Mouse (Mus musculus): Measurements from ENCODE around the gene Fgfr2.
A peak's percentile ranks its signal among the peaks of the same experiment; 100 is the strongest.

Fgfr2 gene

DNA sequence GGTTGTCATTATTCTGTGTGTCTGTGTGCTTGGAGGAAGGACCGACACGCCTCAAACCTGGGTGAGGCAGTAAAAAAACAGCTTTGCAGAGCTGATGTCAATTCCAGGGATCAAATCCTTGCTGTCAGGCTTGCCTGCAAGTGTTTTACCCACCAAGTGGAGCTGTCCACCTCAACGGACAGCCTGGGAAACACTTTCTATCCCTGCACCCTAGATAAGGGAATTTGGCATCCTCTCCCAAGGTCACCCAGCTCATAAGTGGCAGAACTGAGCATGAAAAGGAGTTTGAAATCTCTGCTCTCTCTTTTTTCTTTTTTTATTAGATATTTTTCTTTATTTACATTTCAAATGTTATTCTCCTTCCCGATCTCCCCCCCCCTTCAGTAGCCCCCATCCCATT, 1312.2 kb downstream of the Fgfr2 start:
- no peaks in the 10 kb centered on the region for H3K36me3 ChIP-seq (ENCODE audit: control insufficient read depth, insufficient read depth, low read length, poor library complexity, severe bottlenecking)
- DNase-seq (ENCODE audit: low read depth, low spot score), result no peak
- H3K27me3 ChIP-seq (ENCODE audit: control insufficient read depth, insufficient read depth, low read length, poor library complexity, severe bottlenecking), result no peaks in the 10 kb centered on the region

DNA sequence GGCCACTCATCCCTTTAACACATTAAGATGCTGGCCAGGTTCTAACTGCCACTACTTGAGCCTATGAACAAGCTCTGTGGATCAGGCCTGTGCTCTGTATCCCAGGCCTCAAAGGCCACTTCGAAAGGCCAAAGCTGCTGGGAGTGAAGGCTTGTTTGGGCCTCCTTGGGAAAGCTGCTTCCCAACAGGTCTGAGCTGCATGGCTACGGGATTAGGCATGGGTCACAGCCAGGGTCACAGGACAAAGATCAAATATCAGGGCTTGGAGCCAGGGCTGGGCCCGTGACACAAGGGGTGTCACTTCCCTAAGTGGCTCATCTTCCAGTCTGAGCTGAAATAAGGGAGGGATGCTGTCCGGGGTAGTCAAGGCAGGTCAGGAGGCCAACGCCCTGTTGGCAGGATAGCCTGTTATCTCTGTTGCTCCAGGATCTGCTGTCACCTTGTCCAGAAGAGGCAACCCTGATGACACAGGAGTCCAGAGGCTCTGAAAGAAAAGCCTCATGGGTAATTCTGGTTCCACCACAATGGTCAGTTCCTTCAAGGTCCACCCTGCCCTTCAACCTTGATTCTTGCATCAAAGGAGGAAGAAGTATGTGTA, 1313.5 kb downstream of the Fgfr2 start:
- Histone ChIP-seq H3K27me3 (ENCODE audit: control insufficient read depth, insufficient read depth, low read length, poor library complexity, severe bottlenecking) (no peaks in the 10 kb centered on the region), H3K36me3 (ENCODE audit: control insufficient read depth, insufficient read depth, low read length, poor library complexity, severe bottlenecking) (no peaks in the 10 kb centered on the region)
- no peak for DNase-seq (ENCODE audit: low read depth, low spot score)

DNA sequence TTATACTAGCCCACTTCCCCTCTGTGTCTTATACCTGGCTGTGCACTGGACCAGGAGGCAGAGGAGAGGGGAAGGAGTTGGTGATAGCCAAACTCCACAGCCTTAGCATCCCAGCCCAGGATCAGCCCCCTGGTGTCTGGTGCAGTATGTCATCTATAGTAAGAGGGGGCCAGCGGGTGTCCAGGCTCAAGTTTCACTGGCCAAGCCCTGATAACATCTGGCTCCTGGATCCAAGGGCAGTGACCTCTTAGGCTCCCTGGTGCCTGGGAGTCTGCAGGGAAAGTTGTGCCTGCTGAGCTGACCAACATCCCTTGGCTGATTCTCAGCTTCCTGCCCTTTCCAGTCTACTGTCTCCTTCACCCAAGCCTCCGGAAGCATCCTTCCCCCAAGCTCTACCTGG, 1315.9 kb downstream of the Fgfr2 start:
- H3K36me3 ChIP-seq (ENCODE audit: control insufficient read depth, insufficient read depth, low read length, poor library complexity, severe bottlenecking), result no peaks in the 10 kb centered on the region
- no peak for DNase-seq (ENCODE audit: low read depth, low spot score)
- H3K27me3 ChIP-seq (ENCODE audit: control insufficient read depth, insufficient read depth, low read length, poor library complexity, severe bottlenecking), result no peaks in the 10 kb centered on the region

DNA sequence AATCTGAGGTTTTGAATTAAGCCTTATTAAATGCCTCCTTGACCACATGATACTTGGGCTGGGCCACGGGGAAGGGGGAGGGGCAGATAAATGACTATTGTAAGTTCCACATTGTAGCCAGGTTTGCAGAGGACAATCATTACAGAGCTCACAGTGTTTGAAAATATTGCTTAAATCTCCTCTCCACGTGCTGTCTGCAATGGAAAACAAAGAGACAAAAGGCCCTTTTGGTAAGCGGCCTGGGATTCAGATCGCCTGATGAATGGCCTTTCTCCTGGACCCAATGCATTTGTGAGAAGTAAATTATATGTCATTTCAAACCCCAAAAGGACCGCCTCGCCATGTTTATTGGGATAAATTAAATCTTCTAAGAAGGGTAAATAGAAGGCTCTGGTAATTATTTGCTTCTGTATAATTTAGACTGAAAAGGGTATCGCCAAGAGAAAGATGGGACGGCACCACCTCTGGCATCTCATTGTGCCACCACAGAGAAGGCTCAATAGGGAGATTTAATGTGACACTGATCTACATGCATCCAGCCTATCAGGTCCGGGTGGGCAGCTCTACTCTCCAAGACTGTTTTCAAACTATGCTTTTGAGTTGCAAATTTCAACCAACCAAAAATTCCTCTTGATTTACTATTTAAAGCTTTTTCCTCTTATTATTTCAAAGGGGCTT, 1317.5 kb downstream of the Fgfr2 start:
- no peaks in the 10 kb centered on the region for H3K36me3 ChIP-seq (ENCODE audit: control insufficient read depth, insufficient read depth, low read length, poor library complexity, severe bottlenecking)
- no peaks in the 10 kb centered on the region for H3K27me3 ChIP-seq (ENCODE audit: control insufficient read depth, insufficient read depth, low read length, poor library complexity, severe bottlenecking)
- no peak for DNase-seq (ENCODE audit: low read depth, low spot score)

DNA sequence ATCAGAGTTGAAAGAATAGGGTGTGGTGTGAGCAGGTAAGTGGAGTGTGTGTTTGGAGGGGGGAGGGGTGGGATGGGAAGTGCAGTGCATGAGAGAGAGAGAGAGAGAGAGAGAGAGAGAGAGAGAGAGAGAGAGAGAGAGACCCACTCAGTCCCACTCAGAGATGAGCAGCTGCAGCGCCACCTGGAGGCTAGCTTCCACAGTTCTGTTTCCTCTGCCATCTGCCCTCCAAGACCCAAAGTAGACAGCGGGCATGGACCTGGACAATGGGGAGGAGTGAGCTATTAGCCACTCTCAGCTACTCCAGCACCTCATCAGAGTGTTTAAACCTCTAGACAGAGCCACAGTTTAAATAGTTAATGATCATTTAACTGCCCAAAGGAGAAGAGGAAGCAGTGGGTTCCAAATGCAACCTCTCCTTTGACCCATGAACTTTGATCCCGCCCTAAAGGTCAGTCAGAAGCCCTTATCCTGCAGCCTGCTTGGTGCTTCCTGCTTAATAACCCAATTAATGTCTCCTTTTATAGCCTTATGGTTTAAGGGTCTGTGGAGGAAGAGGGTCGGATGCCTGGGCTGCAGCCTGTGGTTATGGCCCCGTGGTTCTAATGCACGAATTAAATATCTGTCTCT, 1322.6 kb downstream of the Fgfr2 start:
- no peaks in the 10 kb centered on the region for H3K36me3 ChIP-seq (ENCODE audit: control insufficient read depth, insufficient read depth, low read length, poor library complexity, severe bottlenecking)
- no peaks in the 10 kb centered on the region for H3K27me3 ChIP-seq (ENCODE audit: control insufficient read depth, insufficient read depth, low read length, poor library complexity, severe bottlenecking)
- DNase-seq (ENCODE audit: low read depth, low spot score), result peak; percentile 8

DNA sequence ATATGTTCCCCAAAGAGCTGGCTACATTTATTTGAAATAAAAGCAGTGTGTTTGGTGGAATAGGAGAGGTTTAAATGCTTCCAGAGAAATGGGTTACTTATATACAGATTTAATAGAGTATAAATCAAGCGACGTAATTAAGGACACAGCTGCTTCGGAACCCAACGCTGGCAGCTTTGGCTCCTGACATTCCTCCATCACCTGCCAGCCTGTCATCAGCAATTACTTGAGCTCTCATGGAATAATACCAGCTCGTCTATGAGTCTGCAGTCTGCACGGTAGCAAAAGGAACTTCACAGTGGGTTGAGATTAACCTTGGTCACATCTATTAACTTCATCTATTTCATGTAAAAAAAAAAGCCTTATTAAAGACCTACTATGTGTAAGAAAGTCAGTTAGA, 1326.0 kb downstream of the Fgfr2 start:
- H3K27me3 ChIP-seq (ENCODE audit: control insufficient read depth, insufficient read depth, low read length, poor library complexity, severe bottlenecking), result no peaks in the 10 kb centered on the region
- DNase-seq (ENCODE audit: low read depth, low spot score), result no peak

DNA sequence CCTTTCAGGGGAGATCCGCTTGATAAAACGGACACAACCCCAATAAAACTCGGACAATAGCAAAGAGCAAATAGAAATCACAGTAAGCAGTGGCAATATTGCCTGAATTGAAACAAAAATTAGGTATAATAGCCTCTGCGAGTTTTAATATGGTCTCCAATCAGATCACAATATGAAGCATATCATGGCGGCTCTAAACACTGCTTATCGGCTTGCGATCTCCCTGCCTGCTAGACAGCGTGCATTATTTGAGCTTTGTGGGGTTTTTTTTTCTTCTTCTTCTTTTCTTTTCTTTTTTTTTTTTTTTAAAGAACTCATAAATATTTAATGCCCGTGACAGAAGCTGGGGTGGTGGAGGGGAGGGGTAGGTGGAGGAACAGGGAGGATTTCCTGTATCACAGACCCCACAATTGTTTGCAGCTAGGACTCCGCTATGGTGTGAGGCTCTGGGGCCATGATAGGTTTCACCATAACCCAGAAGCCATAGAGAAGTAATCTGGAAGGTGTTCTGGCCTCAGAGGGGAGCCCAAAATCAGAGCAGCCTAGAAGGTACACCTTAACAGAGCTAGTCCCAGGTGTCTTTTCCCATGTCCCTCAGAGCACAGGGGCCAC, 1334.4 kb downstream of the Fgfr2 start:
- no peaks in the 10 kb centered on the region for H3K36me3 ChIP-seq (ENCODE audit: control insufficient read depth, insufficient read depth, low read length, poor library complexity, severe bottlenecking)
- no peak for DNase-seq (ENCODE audit: low read depth, low spot score)
- H3K27me3 ChIP-seq (ENCODE audit: control insufficient read depth, insufficient read depth, low read length, poor library complexity, severe bottlenecking), result no peaks in the 10 kb centered on the region

More for the DNA sequence above, 1326.0 kb downstream of the Fgfr2 start:
- no peaks in the 10 kb centered on the region for H3K36me3 ChIP-seq (ENCODE audit: control insufficient read depth, insufficient read depth, low read length, poor library complexity, severe bottlenecking)

DNA sequence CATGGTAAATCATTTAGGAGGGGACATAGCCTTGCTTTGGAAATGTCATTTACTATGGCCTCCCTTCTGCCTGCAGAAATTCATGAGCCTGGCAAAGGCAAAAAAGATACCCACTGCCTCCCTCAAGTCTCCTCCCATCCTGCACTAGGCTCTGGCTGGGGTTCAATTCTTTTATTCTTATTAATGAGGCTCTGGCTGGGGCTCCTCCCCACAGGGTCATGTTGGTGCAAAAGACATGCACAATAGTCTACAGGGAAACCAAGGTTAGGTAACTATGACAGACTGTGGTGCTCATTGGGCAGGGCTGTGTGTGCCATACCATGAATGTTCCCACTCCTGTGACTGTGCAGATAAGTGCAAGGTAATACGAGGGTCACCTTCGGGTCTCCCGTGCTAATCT, 1337.4 kb downstream of the Fgfr2 start:
- H3K27me3 ChIP-seq (ENCODE audit: control insufficient read depth, insufficient read depth, low read length, poor library complexity, severe bottlenecking), result no peaks in the 10 kb centered on the region
- no peak for DNase-seq (ENCODE audit: low read depth, low spot score)
- H3K36me3 ChIP-seq (ENCODE audit: control insufficient read depth, insufficient read depth, low read length, poor library complexity, severe bottlenecking), result no peaks in the 10 kb centered on the region

DNA sequence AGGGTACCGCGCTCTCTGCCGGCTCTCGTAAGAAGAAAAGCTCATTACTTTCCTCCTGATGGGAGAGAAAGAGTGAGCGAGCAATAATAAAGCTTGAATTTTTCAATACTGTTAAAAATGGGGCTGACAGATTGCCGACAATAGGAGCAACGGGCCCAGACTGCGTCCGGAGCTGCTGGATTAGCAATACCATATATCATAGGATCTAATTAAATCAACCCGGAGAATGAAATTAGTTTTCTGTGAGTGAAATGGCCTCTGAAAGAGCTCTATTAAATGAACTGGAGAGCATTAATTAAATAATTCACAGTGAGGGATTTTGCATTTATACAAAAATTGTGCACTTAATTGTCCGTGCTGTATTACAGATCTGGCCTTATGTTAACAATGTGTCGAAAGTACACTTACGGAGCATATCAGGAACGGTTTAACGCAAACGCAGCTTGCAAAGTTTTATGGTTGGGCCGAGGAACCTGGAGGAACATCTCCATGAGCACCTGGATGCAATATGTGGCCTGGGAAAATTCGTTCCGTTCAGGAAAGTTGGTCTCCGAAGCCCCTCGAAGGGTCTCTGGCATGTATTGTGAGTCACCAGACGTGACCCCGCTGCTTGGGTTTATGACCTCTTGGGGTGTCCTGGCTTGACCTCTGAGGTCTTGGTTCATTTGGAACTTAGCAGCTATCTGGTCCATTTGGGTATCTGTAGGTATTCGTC, 1344.7 kb downstream of the Fgfr2 start:
- Histone ChIP-seq H3K36me3 (ENCODE audit: control insufficient read depth, insufficient read depth, low read length, poor library complexity, severe bottlenecking) (no peaks in the 10 kb centered on the region), H3K27me3 (ENCODE audit: control insufficient read depth, insufficient read depth, low read length, poor library complexity, severe bottlenecking) (no peaks in the 10 kb centered on the region)
- no peak for DNase-seq (ENCODE audit: low read depth, low spot score)

DNA sequence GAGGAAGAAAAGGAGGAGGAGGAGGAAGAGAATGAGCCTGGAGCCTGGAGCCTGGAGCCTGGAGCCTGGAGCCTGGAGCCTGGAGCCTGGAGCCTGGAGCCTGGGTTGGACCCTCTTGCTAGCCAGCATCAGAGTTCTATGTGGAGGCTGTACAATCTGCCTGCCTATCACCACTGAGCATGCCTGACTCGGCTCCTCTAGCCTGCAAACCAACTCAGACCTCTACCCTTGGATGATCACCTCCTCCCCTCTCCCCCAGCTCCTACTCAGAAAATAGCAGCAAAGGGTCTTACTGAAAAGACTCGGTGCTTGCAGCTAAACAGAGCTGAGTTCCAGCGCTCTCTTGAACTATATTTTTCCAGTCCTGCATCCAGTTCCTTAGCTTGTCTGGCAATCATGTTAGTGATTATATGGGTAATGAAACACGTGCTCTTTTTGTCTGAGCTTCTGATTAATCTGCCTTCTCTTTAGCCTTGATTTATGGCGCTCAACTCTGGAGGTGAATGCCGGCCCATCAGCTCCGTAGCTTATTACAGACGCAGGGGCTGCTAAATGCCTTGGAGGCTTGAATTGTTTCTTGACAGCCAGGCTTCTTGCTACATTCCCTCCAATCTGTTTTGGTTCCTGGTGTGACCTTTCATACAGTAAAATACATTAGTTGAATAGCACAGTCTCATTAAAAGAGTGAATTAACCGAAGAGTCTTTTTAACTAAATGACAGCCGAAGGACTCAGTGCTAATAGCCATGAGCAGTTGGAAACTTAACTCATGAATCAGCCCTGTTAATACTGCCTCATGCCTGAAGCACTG, 1345.5 kb downstream of the Fgfr2 start:
- no peak for DNase-seq (ENCODE audit: low read depth, low spot score)
- Histone ChIP-seq H3K36me3 (ENCODE audit: control insufficient read depth, insufficient read depth, low read length, poor library complexity, severe bottlenecking) (no peaks in the 10 kb centered on the region), H3K27me3 (ENCODE audit: control insufficient read depth, insufficient read depth, low read length, poor library complexity, severe bottlenecking) (no peaks in the 10 kb centered on the region)

DNA sequence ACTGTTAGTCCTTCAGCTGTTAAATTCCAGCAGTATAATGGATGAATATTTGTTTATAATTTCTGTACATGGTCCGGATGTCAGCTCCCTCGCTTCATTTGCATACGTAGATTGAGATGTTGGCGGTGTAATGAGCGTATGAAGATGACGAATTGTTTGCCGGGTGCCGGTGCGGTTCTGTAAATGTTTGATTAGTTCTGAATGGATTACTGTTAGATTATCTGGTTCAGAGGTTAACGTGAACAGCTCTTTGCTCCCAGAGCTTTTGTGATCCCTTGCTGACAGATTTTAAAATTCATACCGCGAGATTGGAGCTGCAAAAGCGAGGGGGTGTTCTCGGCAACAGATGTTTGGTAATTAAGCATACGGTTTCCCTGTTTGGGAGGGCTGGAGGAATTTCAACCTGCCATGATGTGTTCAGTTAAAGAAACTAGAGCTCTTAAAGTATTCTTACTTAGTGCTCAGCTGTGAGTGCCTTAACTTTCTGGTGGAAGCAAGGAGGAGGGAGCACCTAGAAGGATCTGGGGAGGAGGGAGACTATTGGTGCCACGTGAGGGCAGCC, 1346.9 kb downstream of the Fgfr2 start:
- DNase-seq (ENCODE audit: low read depth, low spot score), result no peak
- Histone ChIP-seq H3K27me3 (ENCODE audit: control insufficient read depth, insufficient read depth, low read length, poor library complexity, severe bottlenecking) (no peaks in the 10 kb centered on the region), H3K36me3 (ENCODE audit: control insufficient read depth, insufficient read depth, low read length, poor library complexity, severe bottlenecking) (no peaks in the 10 kb centered on the region)

DNA sequence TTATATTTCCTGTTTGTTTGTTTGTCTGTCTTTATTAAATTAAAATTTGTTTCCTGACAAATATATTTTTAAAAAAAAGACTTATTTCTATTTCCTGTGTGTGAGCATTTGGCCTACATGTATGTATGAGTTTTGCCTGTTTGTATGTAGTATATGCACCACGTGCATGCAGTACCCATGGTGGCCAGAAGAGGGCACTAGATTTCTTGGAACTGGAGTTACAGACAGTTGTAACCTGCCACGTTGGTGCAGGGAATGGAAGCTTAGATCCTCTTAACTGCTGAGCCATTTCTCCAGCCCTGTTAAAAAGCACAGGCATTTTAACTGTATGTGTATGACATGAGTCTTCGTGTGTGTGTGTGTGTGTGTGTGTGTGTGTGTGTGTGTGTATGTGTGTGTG, 1365.2 kb downstream of the Fgfr2 start:
- no peaks in the 10 kb centered on the region for H3K27me3 ChIP-seq (ENCODE audit: control insufficient read depth, insufficient read depth, low read length, poor library complexity, severe bottlenecking)
- no peaks in the 10 kb centered on the region for H3K36me3 ChIP-seq (ENCODE audit: control insufficient read depth, insufficient read depth, low read length, poor library complexity, severe bottlenecking)
- peak; percentile 5 for DNase-seq (ENCODE audit: low read depth, low spot score)

DNA sequence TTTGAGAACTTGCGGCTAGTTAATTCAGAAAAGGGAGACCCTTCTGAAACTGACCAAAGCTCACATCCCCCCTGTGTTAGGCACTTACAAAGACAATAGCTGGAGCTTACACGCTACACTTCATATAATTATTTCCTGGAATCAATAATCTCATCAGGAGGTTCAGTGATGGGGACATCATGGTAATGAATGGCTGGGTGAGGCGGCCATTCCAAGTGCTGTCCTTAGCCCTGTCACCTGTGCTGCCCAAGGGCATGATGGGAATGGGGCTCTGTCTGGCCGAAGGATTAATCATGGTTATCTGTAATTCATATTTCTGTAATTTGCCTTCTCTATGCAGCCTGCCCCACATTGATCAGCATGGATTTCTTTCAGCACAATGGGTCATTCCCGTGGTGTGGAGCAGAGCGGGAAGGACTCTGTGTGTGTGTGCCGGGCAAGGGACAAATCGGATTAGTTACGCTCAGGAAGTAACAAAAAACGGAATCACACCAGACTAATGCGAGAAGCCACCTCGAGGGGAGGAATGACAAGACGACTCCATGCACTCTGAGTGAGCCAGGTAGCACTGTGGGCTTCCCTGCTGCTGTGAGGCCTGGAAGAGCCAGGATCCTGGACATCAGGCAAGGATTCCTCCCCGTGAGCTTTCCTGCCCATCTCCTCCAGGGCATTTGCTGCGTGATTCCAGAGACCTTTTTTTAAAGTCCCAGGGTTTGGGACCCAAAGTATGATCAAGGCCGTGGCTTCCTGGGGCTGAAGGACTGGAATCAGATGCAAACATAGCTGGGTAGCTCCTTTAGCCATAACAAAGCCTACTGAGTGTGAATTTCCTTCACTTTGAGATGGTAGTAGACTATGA, 1375.8 kb downstream of the Fgfr2 start:
- no peaks in the 10 kb centered on the region for H3K36me3 ChIP-seq (ENCODE audit: control insufficient read depth, insufficient read depth, low read length, poor library complexity, severe bottlenecking)
- no peak for DNase-seq (ENCODE audit: low read depth, low spot score)
- no peaks in the 10 kb centered on the region for H3K27me3 ChIP-seq (ENCODE audit: control insufficient read depth, insufficient read depth, low read length, poor library complexity, severe bottlenecking)
